Mouse (Mus musculus): Measurements from ENCODE around the gene Dennd2c. TPM values are rescaled to one million over a fixed set of nuclear protein-coding genes. Genes with fewer than 3 reads are reported as not detected.
"Not testable (repeated sequence)": the region's sequence is repeated elsewhere in the genome, so short reads cannot be mapped to it uniquely, and the experiment has no call there.

Gene Dennd2c
- total RNA-seq, 2 experiments from 2014 or later: 0.21 to 0.30 TPM

GRCm38 (mm10) chr3:103211101-103211500, 108.7 kb downstream of the Dennd2c start:
- no peak for DNase-seq (ENCODE audit: low spot score in 2 of 2)

DNA sequence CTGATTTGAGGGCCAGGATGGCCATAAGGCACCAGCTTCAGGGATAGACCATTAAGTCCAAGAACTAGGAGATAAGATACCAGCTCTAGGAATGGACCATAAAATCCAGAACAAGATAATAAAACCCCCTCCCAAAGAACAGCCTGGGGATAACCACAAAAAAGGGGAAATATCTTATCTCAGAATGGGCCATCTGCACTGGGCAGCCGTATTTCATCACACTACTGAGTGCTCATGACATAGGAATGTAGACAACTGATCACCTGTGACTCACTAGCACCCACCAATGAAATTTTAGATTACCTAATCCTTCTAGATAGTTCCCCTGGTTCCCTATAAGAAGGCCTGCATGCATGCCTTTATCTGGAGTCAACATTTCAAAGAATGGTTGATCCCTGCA, 109.7 kb downstream of the Dennd2c start:
- no peak for DNase-seq (ENCODE audit: low spot score in 2 of 2)

- DNase-seq (ENCODE audit: low spot score in 2 of 2): no peak
Measured at GRCm38 (mm10) chr3:103213537-103213936, 111.1 kb downstream of the Dennd2c start.

- no peak for DNase-seq (ENCODE audit: low spot score in 2 of 2)
Measured at GRCm38 (mm10) chr3:103214593-103215285, 112.3 kb downstream of the Dennd2c start.

GRCm38 (mm10) chr3:103215399-103215798, 113.0 kb downstream of the Dennd2c start:
- not testable (repeated sequence) for DNase-seq (ENCODE audit: low spot score in 2 of 2)

Other genes with a start within 250 kb of the Dennd2c start
- not detected for gene Sycp1, start 166.5 kb upstream of the Dennd2c start, total RNA-seq (2021)
- not detected for gene Nr1h5, start 138.5 kb upstream of the Dennd2c start, total RNA-seq (2021)
- gene Sike1, start 106.9 kb upstream of the Dennd2c start, total RNA-seq (2021): 10 to 100 TPM; 62.1 to 66.3 TPM
- gene Csde1, start 82.2 kb upstream of the Dennd2c start, total RNA-seq (2021): 100 to 1,000 TPM; 234 to 238 TPM
- gene Nras, start 44.3 kb upstream of the Dennd2c start, total RNA-seq (2021): 10 to 100 TPM; 59.2 to 66.1 TPM
- gene Ampd1, start 28.6 kb upstream of the Dennd2c start, total RNA-seq (2021): not detected
- 10 to 100 TPM; 64.8 to 68.3 TPM for gene Bcas2, start 69.1 kb downstream of the Dennd2c start, total RNA-seq (2021)
- 10 to 100 TPM; 53.9 to 54.3 TPM for gene Trim33, start 176.7 kb downstream of the Dennd2c start, total RNA-seq (2021)